Mouse (Mus musculus): ENCODE results near the gene Fah.

Gene Fah

DNA sequence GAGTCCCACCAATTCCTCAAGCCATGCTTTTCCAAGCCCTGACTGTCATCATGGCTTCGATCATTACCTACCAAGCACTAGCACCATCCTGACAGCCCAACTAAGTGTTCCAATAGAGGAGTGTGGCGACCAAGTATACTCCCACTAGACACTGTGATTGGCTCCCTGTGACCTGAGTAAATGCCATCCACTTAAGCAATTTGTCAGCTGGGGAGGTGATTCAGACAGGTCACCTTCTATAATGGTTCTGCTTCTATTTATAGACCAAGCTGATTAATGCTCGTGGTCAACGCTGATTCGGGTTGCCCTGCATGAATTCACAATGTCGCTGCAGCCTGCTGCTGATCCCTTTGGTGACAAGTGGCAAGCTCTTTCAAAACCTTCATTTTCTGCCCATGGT is 40.3 kb downstream of the Fah start:
- Histone ChIP-seq H3K4me1 (replicated peaks; ENCODE audit: low read depth, low read length) (no peaks in the 10 kb centered on the region), H3K27me3 (ENCODE audit: insufficient read depth, low read length) (no peaks in the 10 kb centered on the region), H3K4me3 (replicated peaks; ENCODE audit: low read length) (no peak overlapping the region), H3K36me3 (ENCODE audit: insufficient read depth, low read length) (no peaks in the 10 kb centered on the region), H3K9me3 (ENCODE audit: low read length) (no peaks in the 10 kb centered on the region)
- TF ChIP-seq NANOG (IDR thresholded peaks at IDR 0.05; ENCODE audit: borderline replicate concordance, low read length) (no peak), POU5F1 (IDR thresholded peaks at IDR 0.05; ENCODE audit: borderline replicate concordance, low read length) (no peak), CTCF (conservative IDR thresholded peaks at IDR 0.05; ENCODE audit: low read length) (no peak)

DNA sequence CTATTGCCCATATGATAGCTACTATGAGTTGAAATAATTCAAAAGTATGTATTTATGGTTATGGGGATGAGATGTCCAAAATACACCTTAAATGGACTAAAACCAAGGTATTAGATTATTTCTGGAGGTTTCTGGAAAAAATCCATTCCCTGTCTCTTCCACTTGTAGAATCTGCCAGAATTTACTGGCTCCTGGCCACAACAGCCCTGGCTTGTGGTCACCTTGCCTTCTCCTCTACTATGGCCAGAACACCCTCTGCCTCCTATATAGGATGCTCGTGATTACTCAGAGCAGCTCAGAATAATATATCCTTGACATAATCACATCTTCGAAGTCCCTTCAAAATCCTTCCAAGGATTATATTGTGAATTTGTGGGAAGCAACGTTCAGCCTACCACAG is 42.3 kb downstream of the Fah start:
- no peaks in the 10 kb centered on the region for H3K9me3 ChIP-seq (ENCODE audit: low read length)
- TF ChIP-seq POU5F1 (IDR thresholded peaks at IDR 0.05; ENCODE audit: borderline replicate concordance, low read length) (no peak), CTCF (conservative IDR thresholded peaks at IDR 0.05; ENCODE audit: low read length) (no peak), NANOG (IDR thresholded peaks at IDR 0.05; ENCODE audit: borderline replicate concordance, low read length) (no peak)
- no peaks in the 10 kb centered on the region for H3K27me3 ChIP-seq (ENCODE audit: insufficient read depth, low read length)
- H3K36me3 ChIP-seq (ENCODE audit: insufficient read depth, low read length) = no peaks in the 10 kb centered on the region
- H3K4me3 ChIP-seq (replicated peaks; ENCODE audit: low read length) = no peak overlapping the region
- H3K4me1 ChIP-seq (replicated peaks; ENCODE audit: low read depth, low read length) = no peaks in the 10 kb centered on the region

DNA sequence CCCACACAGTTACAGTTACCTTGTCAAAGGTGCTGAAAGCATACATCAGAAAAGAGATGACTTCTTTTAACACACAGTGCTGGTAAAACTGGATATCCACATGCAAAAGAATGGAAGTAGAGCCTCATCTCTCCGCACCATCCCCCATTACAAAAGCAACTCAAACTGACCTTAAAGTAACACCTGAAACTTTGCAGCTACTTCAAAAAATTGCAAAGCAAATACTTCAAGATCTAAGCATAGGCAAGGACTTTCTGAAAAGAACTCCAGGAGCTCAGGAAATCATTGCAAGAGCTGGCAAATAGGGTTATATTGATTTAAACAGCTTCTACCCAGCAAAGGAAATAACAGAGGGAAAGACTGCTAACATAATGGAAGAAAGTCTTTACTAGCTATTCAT is 46.0 kb downstream of the Fah start:
- no peaks in the 10 kb centered on the region for H3K4me1 ChIP-seq (replicated peaks; ENCODE audit: low read depth, low read length)
- H3K27me3 ChIP-seq (ENCODE audit: insufficient read depth, low read length) = no peaks in the 10 kb centered on the region
- no peak overlapping the region for H3K4me3 ChIP-seq (replicated peaks; ENCODE audit: low read length)
- no peaks in the 10 kb centered on the region for H3K36me3 ChIP-seq (ENCODE audit: insufficient read depth, low read length)
- no peaks in the 10 kb centered on the region for H3K9me3 ChIP-seq (ENCODE audit: low read length)
- TF ChIP-seq NANOG (IDR thresholded peaks at IDR 0.05; ENCODE audit: borderline replicate concordance, low read length) (no peak), CTCF (conservative IDR thresholded peaks at IDR 0.05; ENCODE audit: low read length) (no peak), POU5F1 (IDR thresholded peaks at IDR 0.05; ENCODE audit: borderline replicate concordance, low read length) (no peak)

GRCm38 (mm10) chr7:84557332-84557731 is 49.2 kb downstream of the Fah start:
- Histone ChIP-seq H3K36me3 (ENCODE audit: insufficient read depth, low read length) (no peaks in the 10 kb centered on the region), H3K27me3 (ENCODE audit: insufficient read depth, low read length) (no peaks in the 10 kb centered on the region), H3K9me3 (ENCODE audit: low read length) (no peaks in the 10 kb centered on the region), H3K4me3 (replicated peaks; ENCODE audit: low read length) (no peak overlapping the region), H3K4me1 (replicated peaks; ENCODE audit: low read depth, low read length) (no peaks in the 10 kb centered on the region)
- TF ChIP-seq NANOG (IDR thresholded peaks at IDR 0.05; ENCODE audit: borderline replicate concordance, low read length) (no peak), CTCF (conservative IDR thresholded peaks at IDR 0.05; ENCODE audit: low read length) (no peak), POU5F1 (IDR thresholded peaks at IDR 0.05; ENCODE audit: borderline replicate concordance, low read length) (no peak)

GRCm38 (mm10) chr7:84555294-84555693 is 51.2 kb downstream of the Fah start:
- Histone ChIP-seq H3K4me1 (replicated peaks; ENCODE audit: low read depth, low read length) (no peaks in the 10 kb centered on the region), H3K4me3 (replicated peaks; ENCODE audit: low read length) (no peak overlapping the region), H3K9me3 (ENCODE audit: low read length) (no peaks in the 10 kb centered on the region), H3K36me3 (ENCODE audit: insufficient read depth, low read length) (no peaks in the 10 kb centered on the region), H3K27me3 (ENCODE audit: insufficient read depth, low read length) (no peaks in the 10 kb centered on the region)
- no peak for TF ChIP-seq CTCF (conservative IDR thresholded peaks at IDR 0.05; ENCODE audit: low read length)
- TF ChIP-seq NANOG (IDR thresholded peaks at IDR 0.05; ENCODE audit: borderline replicate concordance, low read length) = no peak
- TF ChIP-seq POU5F1 (IDR thresholded peaks at IDR 0.05; ENCODE audit: borderline replicate concordance, low read length) = no peak

- Histone ChIP-seq H3K36me3 (ENCODE audit: insufficient read depth, low read length) (no peaks in the 10 kb centered on the region), H3K4me3 (replicated peaks; ENCODE audit: low read length) (no peak overlapping the region), H3K9me3 (ENCODE audit: low read length) (no peaks in the 10 kb centered on the region), H3K4me1 (replicated peaks; ENCODE audit: low read depth, low read length) (no peaks in the 10 kb centered on the region), H3K27me3 (ENCODE audit: insufficient read depth, low read length) (no peaks in the 10 kb centered on the region; the same call in 1 of the 2 replicates)
- TF ChIP-seq CTCF (conservative IDR thresholded peaks at IDR 0.05; ENCODE audit: low read length) (no peak), NANOG (IDR thresholded peaks at IDR 0.05; ENCODE audit: borderline replicate concordance, low read length) (no peak), POU5F1 (IDR thresholded peaks at IDR 0.05; ENCODE audit: borderline replicate concordance, low read length) (no peak)
These were observed 55.0 kb downstream of the Fah start for GRCm38 (mm10) chr7:84551472-84551871.

- no peaks in the 10 kb centered on the region for H3K4me1 ChIP-seq (replicated peaks; ENCODE audit: low read depth, low read length)
- TF ChIP-seq CTCF (conservative IDR thresholded peaks at IDR 0.05; ENCODE audit: low read length) (no peak), POU5F1 (IDR thresholded peaks at IDR 0.05; ENCODE audit: borderline replicate concordance, low read length) (no peak), NANOG (IDR thresholded peaks at IDR 0.05; ENCODE audit: borderline replicate concordance, low read length) (no peak)
- no peaks in the 10 kb centered on the region; the same call in 1 of the 2 replicates for H3K27me3 ChIP-seq (ENCODE audit: insufficient read depth, low read length)
- no peaks in the 10 kb centered on the region for H3K9me3 ChIP-seq (ENCODE audit: low read length)
- no peak overlapping the region for H3K4me3 ChIP-seq (replicated peaks; ENCODE audit: low read length)
- H3K36me3 ChIP-seq (ENCODE audit: insufficient read depth, low read length) = no peaks in the 10 kb centered on the region
These were observed 59.9 kb downstream of the Fah start for GRCm38 (mm10) chr7:84546667-84547066.

- no peaks in the 10 kb centered on the region for H3K36me3 ChIP-seq (ENCODE audit: insufficient read depth, low read length)
- TF ChIP-seq CTCF (conservative IDR thresholded peaks at IDR 0.05; ENCODE audit: low read length) = no peak
- TF ChIP-seq POU5F1 (IDR thresholded peaks at IDR 0.05; ENCODE audit: borderline replicate concordance, low read length) = no peak
- no peak for TF ChIP-seq NANOG (IDR thresholded peaks at IDR 0.05; ENCODE audit: borderline replicate concordance, low read length)
- H3K4me1 ChIP-seq (replicated peaks; ENCODE audit: low read depth, low read length) = no peaks in the 10 kb centered on the region
- H3K4me3 ChIP-seq (replicated peaks; ENCODE audit: low read length) = no peak overlapping the region
- H3K9me3 ChIP-seq (ENCODE audit: low read length) = no peaks in the 10 kb centered on the region
- H3K27me3 ChIP-seq (ENCODE audit: insufficient read depth, low read length) = peaks cover 4% of the 10 kb centered on the region
These were observed 61.6 kb downstream of the Fah start for GRCm38 (mm10) chr7:84544946-84545345.

Measured in E14TG2a.4 (cell line).